Mouse (Mus musculus) hindbrain, embryonic 13.5 days (tissue): ENCODE results near the gene Mgrn1. TPM values are rescaled to one million over a fixed set of nuclear protein-coding genes. Genes with fewer than 3 reads are reported as not detected.

ENCODE experiments used
- ATAC-seq: fragments of 200-750 bp; cut with Nextera tagmentation; 2 replicates; pipeline ENCODE4 v1.8.0; 2017; ENCODE audit warnings: moderate TSS enrichment; ENCODE audit not compliant: low FRiP score
- H3K27ac ChIP-seq: fragments of 300-500 bp; sonication (generic); 2 replicates; pipeline ENCODE4 v1.5.1; 2015; ENCODE audit warnings: inconsistent platforms, mild to moderate bottlenecking, moderate library complexity
- H3K27me3 ChIP-seq: fragments of 300-500 bp; sonication (generic); 2 replicates; pipeline ENCODE4 v1.6.1; 2015; ENCODE audit warnings: mild to moderate bottlenecking, inconsistent platforms
- H3K36me3 ChIP-seq: fragments of 300-500 bp; sonication (generic); 2 replicates; pipeline ENCODE4 v1.6.1; 2015; ENCODE audit warnings: mild to moderate bottlenecking, inconsistent platforms
- H3K4me1 ChIP-seq: fragments of 300-500 bp; sonication (generic); replicated peaks from 2 replicates; pipeline ENCODE4 v1.6.1; 2015; ENCODE audit warnings: inconsistent platforms
- H3K4me2 ChIP-seq: fragments of 300-500 bp; sonication (generic); 2 replicates; pipeline ENCODE4 v1.6.1; 2015; ENCODE audit warnings: inconsistent platforms, mild to moderate bottlenecking, moderate library complexity
- H3K4me3 ChIP-seq: fragments of 300-500 bp; sonication (generic); 2 replicates; pipeline ENCODE4 v1.5.1; 2015; ENCODE audit warnings: mild to moderate bottlenecking, inconsistent platforms
- H3K9ac ChIP-seq: fragments of 300-500 bp; sonication (generic); 2 replicates; pipeline ENCODE4 v1.6.1; 2015; ENCODE audit warnings: mild to moderate bottlenecking, inconsistent platforms
- H3K9me3 ChIP-seq: fragments of 300-500 bp; sonication (generic); 2 replicates; pipeline ENCODE4 v1.6.1; 2016; ENCODE audit warnings: inconsistent platforms
- WGBS: fragments of 180-500 bp; shearing (Covaris S2); methylation state at CpG from one replicate; pipeline ENCODE4 v1.1.7; 2015; 5-methylcytosine and 5-hydroxymethylcytosine counted together
- polyA plus RNA-seq: library from polyadenylated mRNA; unstranded; fragments of >200 nt; fragmentation: Nextera tagmentation; extraction: Ambion mirVana; gene quantifications from 2 replicates; pipeline ENCODE4 v1.2.1, GENCODE M21; 2015

The Mgrn1 gene
- polyA plus RNA-seq, 1 experiment from 2014 or later = 107 TPM

- peaks cover 90% of the 10 kb centered on the region for H3K36me3 ChIP-seq
- WGBS = 40% methylated on average over 12 of the region's 12 CpGs
- 0 out of 2 replicates have a peak, but pooled peaks cover 2% of the 10 kb centered on the region for H3K4me1 ChIP-seq
- H3K27ac ChIP-seq = peak overlapping the region; percentile 63; the same call in 1 of the 2 replicates
- H3K4me2 ChIP-seq = no peak overlapping the region
- H3K4me3 ChIP-seq = no peak overlapping the region
- H3K27me3 ChIP-seq = no peaks in the 10 kb centered on the region
- ATAC-seq = peak; percentile 63
- no peak overlapping the region for H3K9ac ChIP-seq
- H3K9me3 ChIP-seq = no peaks in the 10 kb centered on the region
These were observed 28.0 kb downstream of the Mgrn1 start for GRCm38 (mm10) chr16:4913783-4914735.

- H3K4me3 ChIP-seq = no peak overlapping the region
- no peak overlapping the region for H3K4me2 ChIP-seq
- H3K36me3 ChIP-seq = peaks cover 90% of the 10 kb centered on the region
- H3K9ac ChIP-seq = no peak overlapping the region
- no peaks in the 10 kb centered on the region for H3K27me3 ChIP-seq
- H3K9me3 ChIP-seq = no peaks in the 10 kb centered on the region
- no peak for ATAC-seq
- 92% methylated on average over 3 of the region's 3 CpGs for WGBS
- no peak overlapping the region for H3K27ac ChIP-seq
- H3K4me1 ChIP-seq = 0 out of 2 replicates have a peak, but pooled peaks cover 2% of the 10 kb centered on the region
These were observed 29.9 kb downstream of the Mgrn1 start for GRCm38 (mm10) chr16:4915931-4916330.

- no peaks in the 10 kb centered on the region for H3K27me3 ChIP-seq
- WGBS = 92% methylated on average over 2 of the region's 2 CpGs
- no peak overlapping the region for H3K27ac ChIP-seq
- 0 out of 2 replicates have a peak, but pooled peaks cover 2% of the 10 kb centered on the region for H3K4me1 ChIP-seq
- no peak overlapping the region for H3K9ac ChIP-seq
- ATAC-seq = no peak
- no peak overlapping the region for H3K4me3 ChIP-seq
- peaks cover 84% of the 10 kb centered on the region for H3K36me3 ChIP-seq
- H3K4me2 ChIP-seq = no peak overlapping the region
- no peaks in the 10 kb centered on the region for H3K9me3 ChIP-seq
These were observed 30.6 kb downstream of the Mgrn1 start for GRCm38 (mm10) chr16:4916608-4917007.

DNA sequence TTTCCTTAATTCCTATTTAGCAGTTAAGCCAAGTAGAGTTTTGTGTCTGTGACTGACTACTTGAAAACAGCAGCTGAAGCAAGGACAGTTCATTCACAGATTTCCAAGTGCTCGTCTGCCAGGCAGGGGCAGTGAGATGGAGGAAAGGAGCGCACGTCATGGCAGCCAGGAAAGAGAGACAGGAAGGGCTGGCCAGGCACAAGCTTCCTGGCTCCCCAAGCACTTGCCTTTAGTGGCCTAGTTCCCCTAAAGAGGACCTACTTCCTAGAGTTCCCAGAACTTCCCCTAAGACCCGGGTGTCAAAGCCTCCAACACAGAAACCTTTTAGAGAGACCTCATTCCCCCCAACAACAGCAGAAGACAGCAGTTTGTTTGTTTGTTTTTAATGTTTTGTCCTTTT lies 34.5 kb downstream of the Mgrn1 start:
- 86% methylated on average over 4 of the region's 4 CpGs for WGBS
- Histone ChIP-seq H3K9me3 (no peaks in the 10 kb centered on the region), H3K36me3 (peaks cover 85% of the 10 kb centered on the region), H3K4me3 (no peak overlapping the region), H3K9ac (no peak overlapping the region), H3K27ac (no peak overlapping the region), H3K4me1 (no peaks in the 10 kb centered on the region), H3K27me3 (no peaks in the 10 kb centered on the region), H3K4me2 (no peak overlapping the region)
- no peak for ATAC-seq

DNA sequence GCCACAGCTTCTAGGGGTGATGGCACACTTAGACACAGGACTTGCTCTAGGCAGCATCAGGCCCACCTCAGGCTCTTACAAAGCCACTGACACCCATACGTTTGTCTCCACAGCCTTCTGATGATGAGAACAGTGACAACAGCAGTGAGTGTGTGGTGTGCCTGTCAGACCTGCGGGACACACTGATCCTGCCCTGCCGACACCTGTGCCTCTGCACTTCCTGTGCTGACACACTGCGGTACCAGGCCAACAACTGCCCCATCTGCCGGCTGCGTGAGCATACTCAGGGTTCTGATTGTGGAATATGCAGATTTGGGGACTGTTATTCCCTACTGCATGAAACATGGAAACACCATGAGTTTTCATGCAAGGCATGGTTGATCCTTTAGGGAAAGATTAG lies 36.4 kb downstream of the Mgrn1 start:
- 93% methylated on average over 6 of the region's 6 CpGs for WGBS
- H3K36me3 ChIP-seq = peaks cover 87% of the 10 kb centered on the region
- ATAC-seq = no peak

DNA sequence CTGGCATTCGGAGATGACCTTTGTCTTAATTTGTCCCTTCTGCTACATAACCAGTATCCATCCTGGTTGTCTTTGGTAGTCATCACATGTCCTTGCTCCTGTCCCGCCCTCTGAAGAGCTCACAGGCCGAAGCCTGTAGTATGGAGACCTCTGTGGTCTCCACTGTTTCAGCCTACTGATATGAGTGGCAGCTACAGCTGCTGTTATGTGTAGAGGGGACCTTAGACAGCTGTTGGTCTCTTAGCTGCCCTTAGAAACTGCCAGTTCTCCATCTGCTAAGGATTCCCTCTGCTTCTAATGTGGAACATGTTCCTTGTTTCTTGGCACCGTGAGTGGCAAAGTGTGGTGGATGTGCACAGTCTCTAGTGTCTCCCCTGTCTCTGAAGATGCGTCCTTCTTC lies 37.9 kb downstream of the Mgrn1 start:
- Histone ChIP-seq H3K9me3 (no peaks in the 10 kb centered on the region), H3K4me1 (no peaks in the 10 kb centered on the region), H3K36me3 (peaks cover 91% of the 10 kb centered on the region), H3K4me3 (no peak overlapping the region), H3K27ac (no peak overlapping the region), H3K9ac (no peak overlapping the region), H3K4me2 (no peak overlapping the region), H3K27me3 (no peaks in the 10 kb centered on the region)
- 92% methylated on average over 5 of the region's 5 CpGs for WGBS
- no peak for ATAC-seq

More for the DNA sequence above, 36.4 kb downstream of the Mgrn1 start:
- Histone ChIP-seq H3K4me1 (no peaks in the 10 kb centered on the region), H3K27me3 (no peaks in the 10 kb centered on the region), H3K27ac (no peak overlapping the region), H3K4me2 (no peak overlapping the region), H3K4me3 (no peak overlapping the region), H3K9ac (no peak overlapping the region), H3K9me3 (no peaks in the 10 kb centered on the region)

DNA sequence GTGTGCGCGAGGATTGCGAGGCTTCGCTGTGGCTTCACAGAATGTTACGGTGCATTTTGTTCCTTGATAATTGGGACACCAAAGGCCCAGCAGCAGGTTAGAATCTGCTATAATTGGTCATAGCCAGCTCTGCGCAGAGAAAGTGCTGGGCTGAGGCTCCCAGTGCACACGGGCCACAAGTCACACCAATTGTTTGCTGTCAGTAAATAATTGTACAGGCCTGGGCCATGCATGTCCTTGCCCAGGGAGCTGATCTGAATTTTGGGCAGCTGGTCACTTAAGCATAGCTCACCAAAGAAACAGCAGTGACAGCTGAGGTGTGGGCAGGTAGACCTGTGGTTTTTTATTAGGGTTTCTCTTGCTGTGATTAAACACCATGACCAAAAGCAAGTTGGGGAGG lies 41.9 kb downstream of the Mgrn1 start:
- WGBS = 92% methylated on average over 7 of the region's 7 CpGs
- H3K4me2 ChIP-seq = no peak overlapping the region
- H3K4me1 ChIP-seq = no peaks in the 10 kb centered on the region
- no peaks in the 10 kb centered on the region for H3K27me3 ChIP-seq
- no peaks in the 10 kb centered on the region for H3K9me3 ChIP-seq
- H3K27ac ChIP-seq = no peak overlapping the region
- no peak for ATAC-seq
- H3K9ac ChIP-seq = no peak overlapping the region
- peaks cover 99% of the 10 kb centered on the region for H3K36me3 ChIP-seq
- no peak overlapping the region for H3K4me3 ChIP-seq

- no peaks in the 10 kb centered on the region for H3K9me3 ChIP-seq
- no peak overlapping the region for H3K9ac ChIP-seq
- ATAC-seq = no peak
- peaks cover 99% of the 10 kb centered on the region for H3K36me3 ChIP-seq
- no peak overlapping the region for H3K4me3 ChIP-seq
- no peaks in the 10 kb centered on the region for H3K27me3 ChIP-seq
- WGBS = 92% methylated on average over 2 of the region's 2 CpGs
- no peaks in the 10 kb centered on the region for H3K4me1 ChIP-seq
- H3K4me2 ChIP-seq = no peak overlapping the region
- H3K27ac ChIP-seq = no peak overlapping the region
These were observed 42.4 kb downstream of the Mgrn1 start for GRCm38 (mm10) chr16:4928474-4928873.

DNA sequence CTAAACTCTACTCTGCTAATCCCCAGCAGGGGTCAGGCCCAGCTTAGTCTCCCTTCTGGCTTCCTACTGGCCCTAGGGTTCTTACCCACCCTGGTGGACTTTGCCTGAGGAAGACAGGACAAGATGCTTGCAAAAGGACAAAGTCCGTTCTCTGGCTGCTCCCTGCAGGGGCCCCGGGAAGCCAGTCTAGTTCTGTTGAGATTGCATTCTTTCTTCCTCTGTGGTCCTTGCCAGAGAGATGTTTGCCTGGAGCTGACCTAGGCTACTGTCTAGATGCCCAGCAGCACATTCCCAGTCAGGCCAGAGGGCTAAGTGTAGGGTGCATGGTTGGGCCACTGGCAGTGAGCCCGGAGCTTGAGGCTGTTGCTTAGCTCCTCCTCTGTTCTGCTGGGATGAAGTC lies 46.4 kb downstream of the Mgrn1 start:
- no peak for ATAC-seq
- H3K9ac ChIP-seq = no peak overlapping the region
- no peak overlapping the region for H3K4me2 ChIP-seq
- H3K36me3 ChIP-seq = peaks cover 100% of the 10 kb centered on the region
- no peaks in the 10 kb centered on the region for H3K27me3 ChIP-seq
- no peak overlapping the region for H3K4me3 ChIP-seq
- H3K4me1 ChIP-seq = no peaks in the 10 kb centered on the region
- WGBS = 88% methylated on average over 3 of the region's 3 CpGs
- no peak overlapping the region for H3K27ac ChIP-seq
- H3K9me3 ChIP-seq = no peaks in the 10 kb centered on the region

- Histone ChIP-seq H3K4me1 (peaks cover 18% of the 10 kb centered on the region), H3K36me3 (peaks cover 79% of the 10 kb centered on the region), H3K27me3 (no peaks in the 10 kb centered on the region), H3K27ac (no peak overlapping the region), H3K9me3 (no peaks in the 10 kb centered on the region), H3K4me2 (no peak overlapping the region), H3K9ac (no peak overlapping the region), H3K4me3 (no peak overlapping the region)
- WGBS = 98% methylated on average over 31 of the region's 31 CpGs
- no peak for ATAC-seq
These were observed 49.4 kb downstream of the Mgrn1 start for GRCm38 (mm10) chr16:4935430-4935829.

- ATAC-seq = no peak
- Histone ChIP-seq H3K27ac (no peak overlapping the region), H3K36me3 (peaks cover 79% of the 10 kb centered on the region), H3K4me1 (peaks cover 21% of the 10 kb centered on the region), H3K4me3 (no peak overlapping the region), H3K9me3 (no peaks in the 10 kb centered on the region), H3K4me2 (no peak overlapping the region), H3K27me3 (no peaks in the 10 kb centered on the region), H3K9ac (no peak overlapping the region)
- 90% methylated on average over 10 of the region's 10 CpGs for WGBS
These were observed 50.1 kb downstream of the Mgrn1 start for GRCm38 (mm10) chr16:4935931-4936703.

GRCm38 (mm10) chr16:4937351-4938190 lies 51.5 kb downstream of the Mgrn1 start:
- no peak for ATAC-seq
- Histone ChIP-seq H3K27me3 (no peaks in the 10 kb centered on the region), H3K27ac (no peak overlapping the region), H3K9me3 (no peaks in the 10 kb centered on the region), H3K4me1 (peaks cover 21% of the 10 kb centered on the region), H3K4me3 (no peak overlapping the region), H3K36me3 (peaks cover 79% of the 10 kb centered on the region), H3K4me2 (no peak overlapping the region), H3K9ac (no peak overlapping the region)
- WGBS = 92% methylated on average over 8 of the region's 8 CpGs
